Mouse (Mus musculus) bone marrow, adult 2 months (tissue): ENCODE data around the gene 2310034G01Rik.

Experiments used
- CTCF ChIP-seq: fragments of 200-500 bp; IDR thresholded peaks from 2 replicates; pipeline ENCODE4 v1.5.1; 2011; ENCODE audit warnings: low read length, control low read depth; ENCODE audit not compliant: control insufficient read depth, insufficient read depth
- POLR2A ChIP-seq: fragments of 200-500 bp; IDR thresholded peaks from 2 replicates; pipeline ENCODE4 v1.6.1; 2011; ENCODE audit warnings: low read depth, mild to moderate bottlenecking, control low read depth, low read length, borderline replicate concordance; ENCODE audit not compliant: control insufficient read depth

GRCm38 (mm10) chr19:46308303-46308702, 41.8 kb downstream of the 2310034G01Rik start:
- TF ChIP-seq CTCF (no peak), POLR2A (no peak)
